ENCODE assay signal across 15 mouse cellular contexts in the genomic region with DNA sequence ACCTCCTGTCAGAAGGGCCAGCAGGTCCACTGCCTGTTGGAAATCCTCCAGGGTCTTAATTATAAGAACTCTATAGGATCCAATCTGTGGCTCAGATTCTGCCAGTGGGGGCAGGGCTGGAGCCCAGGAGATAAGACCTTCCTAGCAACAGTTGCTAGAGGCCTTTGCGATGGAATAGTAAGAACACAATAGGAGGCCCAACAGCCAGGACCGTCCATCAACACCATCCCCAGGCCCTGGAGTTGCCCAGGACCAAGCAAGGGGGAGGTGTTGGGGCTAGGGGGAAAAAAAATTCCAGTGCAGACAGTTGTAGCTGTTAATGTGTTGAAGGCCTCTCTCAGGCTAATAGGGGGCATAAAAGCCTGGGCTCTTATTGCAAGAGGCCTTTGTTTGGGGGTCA. TPM values are rescaled to one million over a fixed set of nuclear protein-coding genes. Genes with fewer than 3 reads are reported as not detected.
DNase-seq lines count a peak whose midpoint lies in the region; ATAC-seq lines count a peak whose summit lies in the region.
"Had no signal": no experiment of that assay in that cellular context is flagged by ENCODE, and none has a peak within 500 bp of the region (broad histone marks: within the 10 kb centered on the region; RNA-seq: fewer than 3 reads in every experiment).

No protein-coding gene starts in this region.

- intact Hi-C loops in heart, postnatal 36 days (cut with DNase I) = no loop called here

- no peak overlapping the region for H3K4me2 ChIP-seq in heart, embryonic 12.5 days
- no peak overlapping the region for H3K4me2 ChIP-seq in hindbrain, embryonic 14.5 days (replicated peaks)
- H3K4me2 ChIP-seq in midbrain, embryonic 16.5 days (ENCODE audit: low read length) = no peak overlapping the region
- no peak overlapping the region for H3K4me2 ChIP-seq in intestine, embryonic 16.5 days (ENCODE audit: low read depth, low read length)
- H3K4me2 ChIP-seq: heart, embryonic 15.5 days; limb, embryonic 15.5 days; neural tube, embryonic 13.5 days had no signal

- H3K36me3 ChIP-seq in heart, embryonic 12.5 days = no peaks in the 10 kb centered on the region
- no peaks in the 10 kb centered on the region for H3K36me3 ChIP-seq in hindbrain, embryonic 14.5 days (replicated peaks; ENCODE audit: control insufficient read depth, insufficient read depth)
- no peaks in the 10 kb centered on the region for H3K36me3 ChIP-seq in midbrain, embryonic 16.5 days (ENCODE audit: control insufficient read depth, insufficient read depth, low read length)
- H3K36me3 ChIP-seq in intestine, embryonic 16.5 days (ENCODE audit: control insufficient read depth, insufficient read depth, low read length) = no peaks in the 10 kb centered on the region
- H3K36me3 ChIP-seq: heart, embryonic 15.5 days; limb, embryonic 15.5 days; neural tube, embryonic 13.5 days had no signal

- H3K9ac ChIP-seq in heart, embryonic 12.5 days = no peak overlapping the region
- no peak overlapping the region for H3K9ac ChIP-seq in hindbrain, embryonic 14.5 days
- H3K9ac ChIP-seq in midbrain, embryonic 16.5 days (ENCODE audit: low read depth, low read length) = no peak overlapping the region; the same call in 1 of the 2 replicates
- H3K9ac ChIP-seq in intestine, embryonic 16.5 days (ENCODE audit: low read depth, low read length) = no peak overlapping the region
- H3K9ac ChIP-seq: heart, embryonic 15.5 days; limb, embryonic 15.5 days; neural tube, embryonic 13.5 days had no signal

- peaks cover 13% of the 10 kb centered on the region for H3K4me1 ChIP-seq in heart, embryonic 12.5 days (replicated peaks)
- H3K4me1 ChIP-seq in hindbrain, embryonic 14.5 days (replicated peaks; ENCODE audit: control insufficient read depth, insufficient read depth, low read length) = peaks cover 6% of the 10 kb centered on the region
- peaks cover 7% of the 10 kb centered on the region; the same call in 1 of the 2 replicates for H3K4me1 ChIP-seq in midbrain, embryonic 16.5 days (ENCODE audit: control insufficient read depth, insufficient read depth, low read length)
- 0 out of 2 replicates have a peak, but pooled peaks cover 2% of the 10 kb centered on the region for H3K4me1 ChIP-seq in intestine, embryonic 16.5 days (ENCODE audit: control insufficient read depth, insufficient read depth, low read length)
- H3K4me1 ChIP-seq: limb, embryonic 15.5 days had no signal

- 12% methylated on average over 2 of the region's 2 CpGs for WGBS in heart, embryonic 12.5 days
- WGBS in hindbrain, embryonic 14.5 days = 0% methylated on average over 2 of the region's 2 CpGs
- WGBS in midbrain, embryonic 16.5 days = 0% methylated on average over 2 of the region's 2 CpGs
- 29% methylated on average over 2 of the region's 2 CpGs for WGBS in intestine, embryonic 16.5 days

- peak; percentile 59; the same call in 1 of the 2 replicates for ATAC-seq in heart, embryonic 12.5 days (ENCODE audit: insufficient number of reproducible peaks, low FRiP score)
- peak; percentile 69; the same call in 1 of the 2 replicates for ATAC-seq in hindbrain, embryonic 14.5 days (ENCODE audit: low FRiP score)
- peak; percentile 77 for ATAC-seq in midbrain, embryonic 16.5 days
- ATAC-seq in intestine, embryonic 16.5 days = no peak

- no peak for DNase-seq in heart, postnatal 36 days
- peak; percentile 56 for DNase-seq in embryo, embryonic 11 days
- DNase-seq in hindbrain, embryonic 14.5 days (ENCODE audit: low spot score) = no peak
- no peak for DNase-seq in spleen, adult 12 weeks (ENCODE audit: low spot score)
- no peak for DNase-seq in frontal cortex, postnatal 10 days (ENCODE audit: low spot score in 2 of 2)
- DNase-seq: kidney, adult 11 months; layer of hippocampus, adult 9-11 months; lung, postnatal 36 days; thymus, adult 2 months had no signal

- H3K27ac ChIP-seq in heart, embryonic 12.5 days (ENCODE audit: poor library complexity, severe bottlenecking) = 0 out of 2 replicates have a peak overlapping the region, but pooled peaks have one; percentile 14
- H3K27ac ChIP-seq in hindbrain, embryonic 14.5 days = no peak overlapping the region
- no peak overlapping the region for H3K27ac ChIP-seq in midbrain, embryonic 16.5 days (ENCODE audit: low read length)
- no peak overlapping the region for H3K27ac ChIP-seq in intestine, embryonic 16.5 days (ENCODE audit: low read length)
- H3K27ac ChIP-seq: heart, embryonic 15.5 days; limb, embryonic 15.5 days; neural tube, embryonic 13.5 days had no signal

- no peak overlapping the region for H3K4me3 ChIP-seq in heart, embryonic 12.5 days
- H3K4me3 ChIP-seq in hindbrain, embryonic 14.5 days (replicated peaks; ENCODE audit: low read length) = no peak overlapping the region
- H3K4me3 ChIP-seq in midbrain, embryonic 16.5 days (ENCODE audit: low read depth, low read length) = no peak overlapping the region
- H3K4me3 ChIP-seq in intestine, embryonic 16.5 days (ENCODE audit: low read length) = no peak overlapping the region
- H3K4me3 ChIP-seq: heart, embryonic 15.5 days; limb, embryonic 15.5 days; neural tube, embryonic 13.5 days had no signal

- H3K9me3 ChIP-seq in heart, embryonic 12.5 days (replicated peaks) = no peaks in the 10 kb centered on the region
- no peaks in the 10 kb centered on the region for H3K9me3 ChIP-seq in hindbrain, embryonic 14.5 days (ENCODE audit: control insufficient read depth, low read length)
- no peaks in the 10 kb centered on the region for H3K9me3 ChIP-seq in midbrain, embryonic 16.5 days (replicated peaks; ENCODE audit: control insufficient read depth, low read length, poor library complexity, severe bottlenecking)
- no peaks in the 10 kb centered on the region for H3K9me3 ChIP-seq in intestine, embryonic 16.5 days (ENCODE audit: control insufficient read depth, low read length)
- H3K9me3 ChIP-seq: heart, embryonic 15.5 days; limb, embryonic 15.5 days; neural tube, embryonic 13.5 days had no signal

- H3K27me3 ChIP-seq in heart, embryonic 12.5 days (replicated peaks) = no peaks in the 10 kb centered on the region
- H3K27me3 ChIP-seq in hindbrain, embryonic 14.5 days (ENCODE audit: control insufficient read depth, insufficient read depth, low read length) = no peaks in the 10 kb centered on the region
- no peaks in the 10 kb centered on the region for H3K27me3 ChIP-seq in midbrain, embryonic 16.5 days (ENCODE audit: control insufficient read depth, insufficient read depth, low read depth, low read length)
- no peaks in the 10 kb centered on the region for H3K27me3 ChIP-seq in intestine, embryonic 16.5 days (replicated peaks; ENCODE audit: control insufficient read depth, insufficient read depth, low read length)
- H3K27me3 ChIP-seq: heart, embryonic 15.5 days; limb, embryonic 15.5 days; neural tube, embryonic 13.5 days had no signal

RNA-seq across cellular contexts. Expression of a gene that starts 19.1 kb away (rescaled TPM):
- 16.0 and 17.9 TPM in 2 replicates for polyA plus RNA-seq in heart, embryonic 12.5 days (2016; fragmentation: Nextera tagmentation; extraction: Ambion mirVana)
- 10 to 100 TPM; 17.7 to 22.2 TPM for total RNA-seq in heart, postnatal 36 days (2021)
- 9.6 and 13.4 TPM in 2 replicates for polyA plus RNA-seq in hindbrain, embryonic 14.5 days (2014; fragmentation: Nextera tagmentation; extraction: Ambion mirVana)
- polyA plus RNA-seq in midbrain, embryonic 16.5 days (2015; fragmentation: Nextera tagmentation; extraction: Ambion mirVana) = 14.6 and 15.0 TPM in 2 replicates
- polyA plus RNA-seq in intestine, embryonic 16.5 days (2015; fragmentation: Nextera tagmentation; extraction: Ambion mirVana) = 14.0 and 15.8 TPM in 2 replicates

RNA-seq across cellular contexts. Expression of a gene that starts 56.6 kb away (rescaled TPM):
- 0.10 and 0.15 TPM in 2 replicates for polyA plus RNA-seq in heart, embryonic 12.5 days (2016; fragmentation: Nextera tagmentation; extraction: Ambion mirVana)
- total RNA-seq in heart, postnatal 36 days (2021) = not detected
- 3.2 and 4.3 TPM in 2 replicates for polyA plus RNA-seq in hindbrain, embryonic 14.5 days (2014; fragmentation: Nextera tagmentation; extraction: Ambion mirVana)
- polyA plus RNA-seq in midbrain, embryonic 16.5 days (2015; fragmentation: Nextera tagmentation; extraction: Ambion mirVana) = 2.6 and 2.9 TPM in 2 replicates
- 0.06 TPM in 2 replicates for polyA plus RNA-seq in intestine, embryonic 16.5 days (2015; fragmentation: Nextera tagmentation; extraction: Ambion mirVana)
- polyA plus RNA-seq: heart, embryonic 15.5 days; limb, embryonic 15.5 days had no signal
